Mouse (Mus musculus): ENCODE measurements around the gene Adap1. TPM values are rescaled to one million over a fixed set of nuclear protein-coding genes. Genes with fewer than 3 reads are reported as not detected.

The Adap1 gene
- polyA plus RNA-seq, 1 experiment from 2014 or later = 13.8 TPM

GRCm38 (mm10) chr5:139324691-139325394 lies 579 bp downstream of the Adap1 start:
- Histone ChIP-seq H3K27ac (replicated peaks) (peak overlapping the region; percentile 77), H3K4me1 (replicated peaks; ENCODE audit: control insufficient read depth, insufficient read depth) (0 out of 2 replicates have a peak, but pooled peaks cover 2% of the 10 kb centered on the region), H3K4me2 (replicated peaks; ENCODE audit: low read depth) (peak overlapping the region; percentile 90), H3K27me3 (ENCODE audit: control insufficient read depth, insufficient read depth, low read length) (no peaks in the 10 kb centered on the region), H3K4me3 (ENCODE audit: low read depth, low read length) (peak overlapping the region; percentile 56), H3K9me3 (ENCODE audit: control insufficient read depth, low read length) (no peaks in the 10 kb centered on the region), H3K36me3 (ENCODE audit: control insufficient read depth, insufficient read depth, low read length) (no peaks in the 10 kb centered on the region), H3K9ac (ENCODE audit: low read length) (peak overlapping the region; percentile 87)
- DNase-seq (ENCODE audit: low spot score) = peak; percentile 62
- TF ChIP-seq EP300 (optimal IDR thresholded peaks at IDR 0.05) = no peak
- TF ChIP-seq CTCF (IDR thresholded peaks at IDR 0.05; ENCODE audit: low read depth) = no peak
- 2% methylated on average over 53 of the region's 62 CpGs for WGBS
- peak; percentile 43 for ATAC-seq (ENCODE audit: low FRiP score, low TSS enrichment)

- Histone ChIP-seq H3K36me3 (ENCODE audit: control insufficient read depth, insufficient read depth, low read length) (no peaks in the 10 kb centered on the region), H3K9me3 (ENCODE audit: control insufficient read depth, low read length) (no peaks in the 10 kb centered on the region), H3K4me2 (replicated peaks; ENCODE audit: low read depth) (peak overlapping the region; percentile 90), H3K4me1 (replicated peaks; ENCODE audit: control insufficient read depth, insufficient read depth) (0 out of 2 replicates have a peak, but pooled peaks cover 2% of the 10 kb centered on the region), H3K4me3 (ENCODE audit: low read depth, low read length) (peak overlapping the region; percentile 56), H3K27me3 (ENCODE audit: control insufficient read depth, insufficient read depth, low read length) (no peaks in the 10 kb centered on the region), H3K9ac (ENCODE audit: low read length) (peak overlapping the region; percentile 87; the same call in 1 of the 2 replicates), H3K27ac (replicated peaks) (peak overlapping the region; percentile 77)
- WGBS = 79% methylated on average over 3 of the region's 5 CpGs
- no peak for TF ChIP-seq EP300 (optimal IDR thresholded peaks at IDR 0.05)
- TF ChIP-seq CTCF (IDR thresholded peaks at IDR 0.05; ENCODE audit: low read depth) = peak; percentile 42
- peak; percentile 67 for ATAC-seq (ENCODE audit: low FRiP score, low TSS enrichment)
- DNase-seq (ENCODE audit: low spot score) = peak; percentile 67
Observed at GRCm38 (mm10) chr5:139324045-139324491, 1.4 kb downstream of the Adap1 start.

- H3K27me3 ChIP-seq (ENCODE audit: control insufficient read depth, insufficient read depth, low read length) = no peaks in the 10 kb centered on the region
- H3K4me3 ChIP-seq (ENCODE audit: low read depth, low read length) = peak overlapping the region; percentile 56; the same call in 1 of the 2 replicates
- peak overlapping the region; percentile 77; the same call in 1 of the 2 replicates for H3K27ac ChIP-seq (replicated peaks)
- peak; percentile 22 for TF ChIP-seq CTCF (IDR thresholded peaks at IDR 0.05; ENCODE audit: low read depth)
- TF ChIP-seq EP300 (optimal IDR thresholded peaks at IDR 0.05) = no peak
- WGBS = 61% methylated on average over 9 of the region's 9 CpGs
- H3K9me3 ChIP-seq (ENCODE audit: control insufficient read depth, low read length) = no peaks in the 10 kb centered on the region
- peak; percentile 66 for DNase-seq (ENCODE audit: low spot score)
- peak; percentile 26; the same call in 1 of the 2 replicates for ATAC-seq (ENCODE audit: low FRiP score, low TSS enrichment)
- H3K9ac ChIP-seq (ENCODE audit: low read length) = 0 out of 2 replicates have a peak overlapping the region, but pooled peaks have one; percentile 13
- H3K4me2 ChIP-seq (replicated peaks; ENCODE audit: low read depth) = peak overlapping the region; percentile 90
- no peaks in the 10 kb centered on the region for H3K36me3 ChIP-seq (ENCODE audit: control insufficient read depth, insufficient read depth, low read length)
- H3K4me1 ChIP-seq (replicated peaks; ENCODE audit: control insufficient read depth, insufficient read depth) = 0 out of 2 replicates have a peak, but pooled peaks cover 2% of the 10 kb centered on the region
Observed at GRCm38 (mm10) chr5:139323260-139323924, 2.0 kb downstream of the Adap1 start.

- no peak for DNase-seq (ENCODE audit: low spot score)
- no peaks in the 10 kb centered on the region for H3K9me3 ChIP-seq (ENCODE audit: control insufficient read depth, low read length)
Observed at GRCm38 (mm10) chr5:139321331-139321730, 4.1 kb downstream of the Adap1 start.

DNA sequence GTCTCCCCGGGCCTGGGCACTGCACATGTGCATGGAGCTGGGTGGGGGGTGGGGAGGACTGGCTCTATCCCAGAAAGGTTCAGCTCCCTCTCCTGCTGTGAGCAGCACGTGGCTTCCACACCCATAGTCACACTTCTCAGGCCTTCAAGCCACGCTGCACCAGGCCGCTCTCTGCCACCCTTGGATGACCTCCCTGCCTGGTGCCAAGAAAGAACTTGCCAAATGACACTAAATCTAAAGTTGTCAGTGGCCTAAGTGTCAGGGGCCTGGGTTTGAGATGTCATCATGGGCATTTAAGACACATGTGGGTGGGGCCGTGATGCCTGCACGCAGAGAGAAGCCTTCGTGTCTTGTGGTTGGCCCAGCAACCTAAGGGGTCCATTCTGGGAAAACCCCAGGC lies 5.0 kb downstream of the Adap1 start:
- no peak overlapping the region for H3K9ac ChIP-seq (ENCODE audit: low read length)
- peaks cover 5% of the 10 kb centered on the region; the same call in 1 of the 2 replicates for H3K4me1 ChIP-seq (replicated peaks; ENCODE audit: control insufficient read depth, insufficient read depth)
- H3K27ac ChIP-seq (replicated peaks) = no peak overlapping the region
- DNase-seq (ENCODE audit: low spot score) (no peak), ATAC-seq (ENCODE audit: low FRiP score, low TSS enrichment) (no peak)
- H3K4me2 ChIP-seq (replicated peaks; ENCODE audit: low read depth) = no peak overlapping the region
- no peaks in the 10 kb centered on the region for H3K27me3 ChIP-seq (ENCODE audit: control insufficient read depth, insufficient read depth, low read length)
- 71% methylated on average over 7 of the region's 7 CpGs for WGBS
- TF ChIP-seq CTCF (IDR thresholded peaks at IDR 0.05; ENCODE audit: low read depth) (no peak), EP300 (optimal IDR thresholded peaks at IDR 0.05) (no peak)
- no peak overlapping the region for H3K4me3 ChIP-seq (ENCODE audit: low read depth, low read length)
- no peaks in the 10 kb centered on the region for H3K36me3 ChIP-seq (ENCODE audit: control insufficient read depth, insufficient read depth, low read length)
- no peaks in the 10 kb centered on the region for H3K9me3 ChIP-seq (ENCODE audit: control insufficient read depth, low read length)

More at GRCm38 (mm10) chr5:139321331-139321730, 4.1 kb downstream of the Adap1 start:
- Histone ChIP-seq H3K36me3 (ENCODE audit: control insufficient read depth, insufficient read depth, low read length) (no peaks in the 10 kb centered on the region), H3K4me2 (replicated peaks; ENCODE audit: low read depth) (no peak overlapping the region), H3K4me1 (replicated peaks; ENCODE audit: control insufficient read depth, insufficient read depth) (peaks cover 7% of the 10 kb centered on the region; the same call in 1 of the 2 replicates), H3K27me3 (ENCODE audit: control insufficient read depth, insufficient read depth, low read length) (no peaks in the 10 kb centered on the region), H3K4me3 (ENCODE audit: low read depth, low read length) (no peak overlapping the region), H3K9ac (ENCODE audit: low read length) (no peak overlapping the region), H3K27ac (replicated peaks) (no peak overlapping the region)
- no peak for ATAC-seq (ENCODE audit: low FRiP score, low TSS enrichment)
- no peak for TF ChIP-seq CTCF (IDR thresholded peaks at IDR 0.05; ENCODE audit: low read depth)
- no peak for TF ChIP-seq EP300 (optimal IDR thresholded peaks at IDR 0.05)
- WGBS = 82% methylated on average over 6 of the region's 6 CpGs

Measured in stomach, postnatal 0 days (tissue).